In genomic region chr6:81487006-81487405, GRCm38 (mm10) we compare ENCODE assay signal across 27 mouse cellular contexts.
DNase-seq lines count a peak whose midpoint lies in the region; ATAC-seq and TF ChIP-seq lines count a peak whose summit lies in the region.
"Had no signal": no experiment of that assay in that cellular context is flagged by ENCODE, and none has a peak within 500 bp of the region (broad histone marks: within the 10 kb centered on the region; RNA-seq: fewer than 3 reads in every experiment).

No protein-coding gene starts in this region.

- no peak overlapping the region for H3K9ac ChIP-seq in hindbrain, embryonic 16.5 days (ENCODE audit: low read depth, low read length)
- no peak overlapping the region for H3K9ac ChIP-seq in hindbrain, embryonic 12.5 days
- H3K9ac ChIP-seq in midbrain, postnatal 0 days (replicated peaks; ENCODE audit: low read length, poor library complexity, severe bottlenecking) = no peak overlapping the region
- H3K9ac ChIP-seq in midbrain, embryonic 13.5 days (replicated peaks) = no peak overlapping the region
- H3K9ac ChIP-seq: forebrain, postnatal 0 days; heart, embryonic 12.5 days; liver, embryonic 13.5 days; lung, embryonic 14.5 days; stomach, embryonic 15.5 days had no signal

- H3K27me3 ChIP-seq in hindbrain, embryonic 16.5 days (replicated peaks; ENCODE audit: control insufficient read depth, insufficient read depth, low read length) = no peaks in the 10 kb centered on the region
- no peaks in the 10 kb centered on the region for H3K27me3 ChIP-seq in hindbrain, embryonic 12.5 days
- H3K27me3 ChIP-seq in midbrain, postnatal 0 days (ENCODE audit: insufficient read depth, low read length) = no peaks in the 10 kb centered on the region
- H3K27me3 ChIP-seq in midbrain, embryonic 13.5 days = no peaks in the 10 kb centered on the region
- no peaks in the 10 kb centered on the region for H3K27me3 ChIP-seq in thymus, adult 2 months (ENCODE audit: control insufficient read depth, insufficient read depth, low read length)
- H3K27me3 ChIP-seq: heart, embryonic 12.5 days; liver, embryonic 13.5 days; stomach, embryonic 15.5 days had no signal

- no peaks in the 10 kb centered on the region for H3K36me3 ChIP-seq in hindbrain, embryonic 16.5 days (ENCODE audit: control insufficient read depth, insufficient read depth, low read length)
- H3K36me3 ChIP-seq in hindbrain, embryonic 12.5 days = no peaks in the 10 kb centered on the region
- H3K36me3 ChIP-seq in midbrain, postnatal 0 days (ENCODE audit: insufficient read depth, low read length) = no peaks in the 10 kb centered on the region
- H3K36me3 ChIP-seq in midbrain, embryonic 13.5 days = no peaks in the 10 kb centered on the region
- H3K36me3 ChIP-seq in thymus, adult 2 months (ENCODE audit: control insufficient read depth, insufficient read depth, low read length) = no peaks in the 10 kb centered on the region
- H3K36me3 ChIP-seq: heart, embryonic 12.5 days; hindbrain, embryonic 10.5 days; liver, embryonic 13.5 days; stomach, embryonic 15.5 days had no signal

- TF ChIP-seq POLR2A in thymus, adult 2 months (IDR thresholded peaks at IDR 0.05; ENCODE audit: control insufficient read depth, extremely low read depth, insufficient read depth, low read length, poor library complexity) = no peak

- no peak overlapping the region for H3K4me3 ChIP-seq in hindbrain, embryonic 16.5 days (ENCODE audit: low read length)
- no peak overlapping the region for H3K4me3 ChIP-seq in hindbrain, embryonic 12.5 days
- H3K4me3 ChIP-seq in midbrain, postnatal 0 days (ENCODE audit: low read depth, low read length) = no peak overlapping the region
- no peak overlapping the region for H3K4me3 ChIP-seq in midbrain, embryonic 13.5 days (replicated peaks)
- no peak overlapping the region for H3K4me3 ChIP-seq in thymus, adult 2 months (ENCODE audit: control insufficient read depth, insufficient read depth, low read length)
- H3K4me3 ChIP-seq: heart, embryonic 12.5 days; hindbrain, embryonic 10.5 days; liver, embryonic 13.5 days; stomach, embryonic 15.5 days had no signal

- no peak for TF ChIP-seq CTCF in midbrain, postnatal 0 days (IDR thresholded peaks at IDR 0.05)
- TF ChIP-seq CTCF in thymus, adult 2 months (IDR thresholded peaks at IDR 0.05; ENCODE audit: borderline replicate concordance, control insufficient read depth, extremely low read depth, insufficient read depth, low read length, poor library complexity) = no peak

- 52% methylated on average over 3 of the region's 3 CpGs for WGBS in hindbrain, embryonic 16.5 days
- WGBS in hindbrain, embryonic 12.5 days = 59% methylated on average over 3 of the region's 3 CpGs
- 76% methylated on average over 3 of the region's 3 CpGs for WGBS in midbrain, postnatal 0 days
- 78% methylated on average over 3 of the region's 3 CpGs for WGBS in midbrain, embryonic 13.5 days
- 82% methylated on average over 3 of the region's 3 CpGs for WGBS in thymus, adult 2 months

- H3K4me1 ChIP-seq in hindbrain, embryonic 16.5 days (ENCODE audit: control insufficient read depth, insufficient read depth, low read depth, low read length) = no peaks in the 10 kb centered on the region
- no peaks in the 10 kb centered on the region for H3K4me1 ChIP-seq in hindbrain, embryonic 12.5 days
- H3K4me1 ChIP-seq in midbrain, postnatal 0 days (ENCODE audit: insufficient read depth, low read length) = no peaks in the 10 kb centered on the region
- no peaks in the 10 kb centered on the region for H3K4me1 ChIP-seq in midbrain, embryonic 13.5 days (replicated peaks)
- H3K4me1 ChIP-seq in thymus, adult 2 months (replicated peaks; ENCODE audit: control insufficient read depth, insufficient read depth, low read length) = no peaks in the 10 kb centered on the region
- H3K4me1 ChIP-seq: heart, embryonic 12.5 days; hindbrain, embryonic 10.5 days; liver, embryonic 13.5 days; stomach, embryonic 15.5 days had no signal

- peak; percentile 65 for DNase-seq in midbrain, postnatal 0 days (ENCODE audit: low spot score)
- peak; percentile 61 to 77 for DNase-seq in cerebellum, postnatal 10 days
- DNase-seq in frontal cortex, postnatal 10 days (ENCODE audit: low spot score in 2 of 2) = no peak
- DNase-seq in thymus, adult 2 months = no peak
- DNase-seq: adrenal gland, adult 8-10 months; forebrain, postnatal 0 days; gastrocnemius, postnatal 25 days; heart, adult 18-20 months; heart, postnatal 10 days; kidney, adult 18-20 months; kidney, postnatal 4 days; liver, embryonic 13.5 days; lung, embryonic 14.5 days; lung, postnatal 4 days; right cerebral cortex, adult 18-20 months; right cerebral cortex, postnatal 4 days; thymus, adult 18-20 months; thymus, postnatal 4 days had no signal

- H3K27ac ChIP-seq in hindbrain, embryonic 16.5 days (ENCODE audit: low read depth, low read length) = no peak overlapping the region
- no peak overlapping the region for H3K27ac ChIP-seq in hindbrain, embryonic 12.5 days
- no peak overlapping the region for H3K27ac ChIP-seq in midbrain, postnatal 0 days (ENCODE audit: low read depth, low read length)
- H3K27ac ChIP-seq in midbrain, embryonic 13.5 days = no peak overlapping the region
- H3K27ac ChIP-seq in thymus, adult 2 months (ENCODE audit: control insufficient read depth, insufficient read depth, low read length) = no peak overlapping the region
- H3K27ac ChIP-seq: hindbrain, embryonic 10.5 days; liver, embryonic 13.5 days; stomach, embryonic 15.5 days had no signal

- H3K9me3 ChIP-seq in hindbrain, embryonic 16.5 days (ENCODE audit: control insufficient read depth, low read length) = no peaks in the 10 kb centered on the region
- H3K9me3 ChIP-seq in hindbrain, embryonic 12.5 days (replicated peaks) = no peaks in the 10 kb centered on the region
- H3K9me3 ChIP-seq in midbrain, postnatal 0 days (ENCODE audit: low read length) = no peaks in the 10 kb centered on the region
- no peaks in the 10 kb centered on the region for H3K9me3 ChIP-seq in midbrain, embryonic 13.5 days
- H3K9me3 ChIP-seq: heart, embryonic 12.5 days; hindbrain, embryonic 10.5 days; liver, embryonic 13.5 days; stomach, embryonic 15.5 days had no signal

- H3K4me2 ChIP-seq in hindbrain, embryonic 16.5 days (ENCODE audit: low read length) = no peak overlapping the region
- no peak overlapping the region for H3K4me2 ChIP-seq in hindbrain, embryonic 12.5 days (replicated peaks)
- no peak overlapping the region for H3K4me2 ChIP-seq in midbrain, postnatal 0 days (ENCODE audit: low read depth, low read length, poor library complexity, severe bottlenecking)
- no peak overlapping the region for H3K4me2 ChIP-seq in midbrain, embryonic 13.5 days (replicated peaks)
- H3K4me2 ChIP-seq: heart, embryonic 12.5 days; liver, embryonic 13.5 days; lung, embryonic 14.5 days; stomach, embryonic 15.5 days had no signal

- ATAC-seq in hindbrain, embryonic 16.5 days = peak; percentile 67; the same call in 1 of the 2 replicates
- ATAC-seq in hindbrain, embryonic 12.5 days (ENCODE audit: low FRiP score) = no peak
- ATAC-seq in midbrain, postnatal 0 days (ENCODE audit: low FRiP score) = no peak
- no peak for ATAC-seq in midbrain, embryonic 13.5 days
- ATAC-seq: activated CD4-positive, CD25-positive, alpha-beta regulatory T cell, adult 4 months; forebrain, postnatal 0 days; inflammation-experienced regulatory T-cells, adult 6 months; midbrain, embryonic 16.5 days had no signal

Comparison
In these comparisons a context has a peak if more than half of its experiments do, and no peak if none do; other contexts are left out.
1. DNase-seq: peak in midbrain, postnatal 0 days (single experiment) and cerebellum, postnatal 10 days (2 of 2); none in frontal cortex, postnatal 10 days (0 of 2) and thymus, adult 2 months (single experiment).